Mouse (Mus musculus): ENCODE measurements around the gene Tinagl1. TPM values are rescaled to one million over a fixed set of nuclear protein-coding genes. Genes with fewer than 3 reads are reported as not detected.

The Tinagl1 gene
- total RNA-seq, 1 experiment from 2014 or later = not detected

DNA sequence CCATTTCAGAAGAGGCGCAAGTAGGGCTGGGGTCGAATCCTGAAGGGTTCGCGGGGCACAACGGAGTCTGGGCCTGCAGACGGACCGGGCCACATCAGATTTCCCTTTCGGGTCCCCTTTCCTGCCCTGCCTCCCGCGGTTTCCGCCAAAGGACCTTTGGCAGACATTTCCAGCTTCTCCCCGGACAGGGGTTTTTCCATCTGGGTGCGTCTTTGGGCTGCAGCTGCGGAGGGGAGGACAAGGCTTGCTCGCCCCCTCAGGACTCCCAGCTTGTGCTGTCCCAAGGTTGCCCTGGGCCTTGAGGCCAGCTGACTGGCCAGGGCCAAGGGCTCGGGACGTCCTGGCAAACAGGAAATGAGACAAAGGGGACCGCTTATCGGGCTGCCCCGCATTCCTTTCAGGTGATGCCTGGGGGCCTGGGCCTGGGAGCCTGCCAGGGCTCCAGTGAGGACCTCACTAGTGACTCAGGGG lies 11.5 kb downstream of the Tinagl1 start:
- no peak for ATAC-seq (replicated peaks; ENCODE audit: insufficient number of reproducible peaks, low FRiP score, low TSS enrichment, poor library complexity, severe bottlenecking)

DNA sequence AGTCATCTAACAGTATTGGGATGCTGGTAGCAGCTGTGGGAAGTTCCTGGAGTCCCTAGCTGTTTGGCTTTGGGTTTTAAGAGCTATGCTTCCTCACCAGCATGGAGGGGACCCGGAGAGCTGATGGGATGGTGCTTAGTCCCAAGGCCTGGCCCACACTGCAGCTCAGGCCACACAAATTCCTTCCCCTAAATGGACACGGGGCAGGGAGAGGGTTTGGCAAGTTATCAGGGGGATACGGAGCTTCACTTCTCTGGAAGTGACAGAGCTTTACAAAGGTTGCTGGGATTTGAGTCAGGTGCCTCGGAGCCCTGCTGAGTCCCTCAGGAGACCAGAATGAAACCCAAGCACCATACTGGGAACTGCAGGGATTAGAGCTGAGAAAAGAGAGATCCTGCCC lies 13.6 kb downstream of the Tinagl1 start:
- no peak for ATAC-seq (replicated peaks; ENCODE audit: insufficient number of reproducible peaks, low FRiP score, low TSS enrichment, poor library complexity, severe bottlenecking)

DNA sequence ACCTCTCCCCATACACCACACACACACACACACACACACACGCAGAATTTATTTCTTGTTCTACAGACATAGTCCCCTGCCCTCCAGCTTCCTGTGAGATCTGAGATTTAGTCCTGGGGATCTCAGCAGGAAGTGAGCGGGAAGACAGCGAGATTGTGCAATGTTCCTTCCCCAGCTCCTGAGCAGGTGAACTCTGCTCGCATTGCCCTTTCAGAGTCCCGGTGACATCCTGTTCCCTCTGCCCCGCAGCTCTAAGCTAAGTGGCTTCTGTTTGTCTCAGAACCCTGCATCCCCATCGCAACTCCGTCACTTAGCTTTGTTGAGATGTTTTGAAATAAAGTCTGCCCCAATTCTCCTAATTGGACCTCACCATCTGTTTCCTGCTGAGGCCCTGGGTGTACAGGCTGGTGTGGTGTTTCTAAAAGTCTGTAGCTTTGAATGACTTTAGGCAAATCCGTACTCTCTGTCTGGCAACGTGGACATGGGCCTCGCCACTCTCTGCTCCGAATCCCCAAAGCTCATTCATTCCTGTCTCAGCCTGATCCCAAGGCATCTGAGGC lies 18.0 kb downstream of the Tinagl1 start:
- ATAC-seq (replicated peaks; ENCODE audit: insufficient number of reproducible peaks, low FRiP score, low TSS enrichment, poor library complexity, severe bottlenecking) = no peak

DNA sequence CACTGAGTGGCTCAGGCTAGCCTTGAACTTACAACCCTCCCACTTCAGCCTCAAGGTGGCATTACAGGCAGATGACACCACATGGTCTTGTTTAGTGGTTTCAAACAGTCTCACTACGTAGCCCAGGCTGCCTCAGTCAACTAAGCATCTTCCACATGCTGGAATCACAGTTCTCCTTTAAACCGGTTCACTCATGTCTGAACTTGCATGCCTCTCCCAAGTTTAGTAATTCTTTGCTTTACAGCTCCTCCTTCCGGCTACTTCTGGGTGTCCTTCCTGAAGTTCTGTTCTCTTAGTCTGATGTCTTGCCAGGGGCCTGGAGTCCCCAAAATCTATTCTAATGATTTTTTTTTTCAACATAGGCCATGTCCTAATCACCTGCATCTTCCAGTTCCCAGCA lies 20.7 kb downstream of the Tinagl1 start:
- ATAC-seq (replicated peaks; ENCODE audit: insufficient number of reproducible peaks, low FRiP score, low TSS enrichment, poor library complexity, severe bottlenecking) = no peak

DNA sequence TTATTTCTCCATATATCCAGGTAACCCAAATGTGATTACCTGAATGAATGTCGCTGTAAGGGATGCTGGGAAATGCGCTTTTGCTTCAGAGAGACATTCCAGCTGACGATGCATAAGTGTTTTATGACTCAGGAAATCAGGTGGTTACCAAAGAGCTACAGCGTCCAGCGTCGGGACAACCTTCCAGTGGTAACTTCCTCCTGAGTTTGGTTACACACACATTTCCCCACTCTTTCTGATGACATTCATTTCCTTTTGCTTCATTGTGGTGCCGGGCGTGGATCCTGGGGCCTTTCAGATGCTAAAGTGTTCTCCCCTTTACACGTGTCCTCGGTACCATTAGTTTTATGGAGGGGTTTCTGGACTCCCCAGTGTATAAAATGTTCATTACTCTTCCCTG lies 26.5 kb downstream of the Tinagl1 start:
- no peak for ATAC-seq (replicated peaks; ENCODE audit: insufficient number of reproducible peaks, low FRiP score, low TSS enrichment, poor library complexity, severe bottlenecking)

GRCm38 (mm10) chr4:130141786-130142185 lies 33.1 kb downstream of the Tinagl1 start:
- no peak for ATAC-seq (replicated peaks; ENCODE audit: insufficient number of reproducible peaks, low FRiP score, low TSS enrichment, poor library complexity, severe bottlenecking)

DNA sequence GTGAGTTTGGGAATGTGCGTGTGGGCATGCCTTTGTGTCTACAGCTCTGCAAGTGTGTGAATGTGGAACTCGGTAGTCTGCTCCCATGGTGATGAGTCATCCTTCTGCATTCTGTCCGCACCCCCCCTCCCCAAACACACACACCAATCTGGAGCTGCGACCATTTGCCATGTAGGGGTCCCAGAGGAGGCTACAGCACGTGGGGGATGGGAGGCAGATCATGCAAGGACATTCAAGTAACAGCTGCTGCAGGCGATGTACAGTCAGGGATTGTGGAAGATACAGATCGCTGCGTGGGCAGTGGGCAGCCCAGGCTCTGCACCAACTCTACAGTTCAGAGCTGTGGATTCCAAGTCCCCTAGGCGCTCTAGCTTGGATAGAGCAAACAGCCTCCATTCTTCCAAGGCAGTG lies 33.9 kb downstream of the Tinagl1 start:
- ATAC-seq (replicated peaks; ENCODE audit: insufficient number of reproducible peaks, low FRiP score, low TSS enrichment, poor library complexity, severe bottlenecking) = no peak

- no peak for ATAC-seq (replicated peaks; ENCODE audit: insufficient number of reproducible peaks, low FRiP score, low TSS enrichment, poor library complexity, severe bottlenecking)
Measured at GRCm38 (mm10) chr4:130139214-130139492, 35.8 kb downstream of the Tinagl1 start, which contains the start of gene Hcrtr1. Hcrtr1 (minus strand) TSS chr4:130139359.

DNA sequence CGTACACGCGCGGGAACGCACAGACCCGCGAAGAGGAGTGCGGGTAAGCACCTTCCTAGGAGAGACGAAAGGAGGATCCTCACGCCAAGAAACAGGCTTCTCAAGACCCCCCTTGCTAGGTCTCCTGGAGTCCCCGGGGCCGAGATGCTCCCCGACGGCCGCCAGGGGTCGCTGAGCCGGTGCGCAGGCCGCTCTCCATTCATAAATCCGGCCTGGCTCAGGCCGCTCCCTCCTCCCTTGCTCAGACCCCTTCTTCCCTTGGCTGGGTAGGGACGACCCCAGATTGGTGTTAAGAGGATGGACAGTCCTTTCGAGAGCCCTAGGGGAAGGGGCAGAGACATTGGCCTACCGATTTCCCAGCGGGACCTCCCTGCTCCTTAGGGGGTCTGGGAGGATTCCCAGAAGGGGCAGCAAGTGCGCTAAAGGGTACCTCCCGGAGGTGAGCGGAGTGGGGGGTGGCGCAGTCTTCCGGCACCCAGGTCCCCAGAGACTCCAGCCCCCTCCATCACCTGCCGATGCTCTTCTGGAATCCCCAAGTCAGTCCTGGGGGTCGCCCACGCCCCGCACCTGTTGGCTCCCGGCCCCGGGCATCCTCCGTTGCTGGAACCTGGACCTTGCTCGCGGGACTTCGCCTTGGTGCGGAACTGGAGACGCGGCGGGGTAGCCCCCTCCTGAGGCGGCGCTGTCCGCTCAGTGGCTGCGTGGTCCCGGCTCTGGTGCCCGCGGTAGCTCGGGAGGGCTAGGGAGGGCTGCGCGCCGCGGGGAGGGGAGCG lies 36.3 kb downstream of the Tinagl1 start:
- no peak for ATAC-seq (replicated peaks; ENCODE audit: insufficient number of reproducible peaks, low FRiP score, low TSS enrichment, poor library complexity, severe bottlenecking)

DNA sequence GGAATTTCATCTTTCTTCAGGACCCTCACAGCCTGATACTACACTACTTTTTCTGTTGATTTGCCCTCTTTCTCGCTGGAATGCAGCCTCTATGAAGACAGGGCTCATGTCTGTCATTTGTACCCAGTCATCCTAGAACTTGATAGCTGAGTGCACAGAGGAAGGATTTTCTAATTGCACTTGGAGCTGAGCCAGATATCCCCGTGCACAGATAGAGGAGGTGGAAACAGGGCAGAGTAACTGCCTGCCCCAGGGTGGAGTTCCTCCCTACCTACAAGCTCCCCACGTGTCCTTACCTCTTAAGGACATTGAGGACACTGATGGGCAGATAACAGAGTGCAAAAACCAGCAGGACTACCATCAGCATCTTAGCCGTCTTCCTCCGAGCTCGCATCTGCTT lies 41.5 kb downstream of the Tinagl1 start:
- no peak for ATAC-seq (replicated peaks; ENCODE audit: insufficient number of reproducible peaks, low FRiP score, low TSS enrichment, poor library complexity, severe bottlenecking)

DNA sequence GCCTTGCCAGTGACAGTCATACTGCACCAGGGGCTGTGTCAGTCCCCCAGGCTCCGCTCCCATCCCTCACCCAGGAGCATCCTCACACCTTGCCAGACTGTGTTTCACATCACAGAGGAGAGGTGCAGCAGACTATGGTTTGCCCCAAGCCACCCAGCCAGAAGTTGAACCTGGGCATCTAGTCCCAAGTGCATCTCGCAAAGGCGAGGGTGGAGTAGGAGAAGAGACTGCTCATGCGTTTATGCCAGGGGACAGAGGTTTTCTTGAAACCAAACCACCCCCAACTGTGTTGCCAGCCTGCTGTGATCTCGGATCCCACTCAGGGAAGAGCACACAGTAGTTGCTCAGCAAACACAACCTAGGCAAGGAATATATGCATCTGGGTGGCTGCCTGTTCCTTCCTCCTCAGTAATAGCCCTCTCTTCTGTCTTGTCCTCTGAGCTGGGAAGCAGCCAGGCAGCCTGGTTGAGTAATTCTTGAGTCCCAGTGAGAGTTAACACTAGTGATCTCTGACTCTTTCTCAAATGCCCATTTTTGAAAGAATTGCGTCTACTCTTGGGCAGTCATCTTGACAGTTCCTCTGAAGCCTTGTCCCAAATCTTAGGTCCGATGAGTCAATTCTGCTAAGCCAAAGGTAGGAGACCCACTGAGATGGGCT lies 43.3 kb downstream of the Tinagl1 start:
- ATAC-seq (replicated peaks; ENCODE audit: insufficient number of reproducible peaks, low FRiP score, low TSS enrichment, poor library complexity, severe bottlenecking) = no peak

- no peak for ATAC-seq (replicated peaks; ENCODE audit: insufficient number of reproducible peaks, low FRiP score, low TSS enrichment, poor library complexity, severe bottlenecking)
Measured at GRCm38 (mm10) chr4:130130641-130131350, 44.1 kb downstream of the Tinagl1 start.

- no peak for ATAC-seq (replicated peaks; ENCODE audit: insufficient number of reproducible peaks, low FRiP score, low TSS enrichment, poor library complexity, severe bottlenecking)
Measured at GRCm38 (mm10) chr4:130130082-130130481, 44.8 kb downstream of the Tinagl1 start.

DNA sequence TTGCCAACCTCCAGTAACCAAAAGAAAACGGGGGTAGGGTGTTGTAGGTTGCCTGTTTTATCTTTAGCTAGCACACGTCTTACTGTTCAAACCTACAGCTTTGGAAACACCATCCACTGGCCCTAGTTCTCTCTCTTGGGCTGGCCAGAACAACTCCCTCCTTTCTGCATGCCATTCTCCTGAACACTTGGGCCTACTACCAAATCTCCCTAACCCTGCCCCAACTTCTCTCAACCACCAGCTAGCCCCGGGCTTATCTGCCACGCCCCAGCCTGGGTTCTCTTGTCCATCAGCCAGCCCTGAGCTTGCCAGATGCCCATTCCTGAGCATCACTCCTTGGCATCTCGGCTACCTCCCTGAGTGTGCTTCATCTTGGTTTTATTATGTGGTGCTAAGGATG lies 46.0 kb downstream of the Tinagl1 start:
- ATAC-seq (replicated peaks; ENCODE audit: insufficient number of reproducible peaks, low FRiP score, low TSS enrichment, poor library complexity, severe bottlenecking) = no peak

DNA sequence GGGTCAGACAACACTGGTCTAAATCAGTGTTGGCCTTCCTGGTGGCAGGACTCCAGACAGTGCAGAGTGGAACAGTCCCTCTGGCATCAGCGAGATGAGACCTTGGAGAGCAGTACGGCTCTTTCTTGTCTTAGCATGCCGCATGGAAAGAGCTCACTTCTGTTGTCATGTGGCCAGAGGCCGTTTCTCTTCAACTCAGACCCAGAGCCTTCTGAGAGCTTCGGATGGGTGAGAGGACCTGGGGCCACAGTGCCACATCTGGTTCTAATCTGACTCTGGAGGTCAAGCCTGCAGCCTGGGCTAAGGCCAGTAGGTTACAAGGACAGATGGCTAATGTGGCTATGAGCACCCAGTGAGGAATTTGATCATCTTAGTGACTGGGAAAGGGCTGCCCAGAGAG lies 49.0 kb downstream of the Tinagl1 start:
- ATAC-seq (replicated peaks; ENCODE audit: insufficient number of reproducible peaks, low FRiP score, low TSS enrichment, poor library complexity, severe bottlenecking) = no peak

DNA sequence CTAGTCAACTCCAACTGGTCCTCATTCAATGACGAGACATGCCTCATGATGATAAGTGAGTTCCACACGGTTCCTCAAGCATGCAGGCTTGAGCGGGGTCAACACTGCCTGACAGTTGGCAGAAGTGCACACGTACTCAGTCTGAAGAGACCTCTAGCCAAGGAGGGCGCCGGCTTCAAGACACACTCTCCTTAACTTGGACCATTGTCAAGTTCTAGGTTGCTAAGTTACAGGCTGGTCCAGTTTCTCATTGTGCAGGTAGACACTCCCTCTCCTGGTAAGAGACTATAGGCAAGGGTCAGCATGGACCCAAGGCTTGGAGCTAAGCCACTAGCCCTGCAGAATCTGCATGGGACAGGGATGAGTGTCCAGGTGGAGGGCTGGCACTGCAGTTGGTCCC lies 49.8 kb downstream of the Tinagl1 start:
- no peak for ATAC-seq (replicated peaks; ENCODE audit: insufficient number of reproducible peaks, low FRiP score, low TSS enrichment, poor library complexity, severe bottlenecking)

- ATAC-seq (replicated peaks; ENCODE audit: insufficient number of reproducible peaks, low FRiP score, low TSS enrichment, poor library complexity, severe bottlenecking) = no peak
Measured at GRCm38 (mm10) chr4:130124110-130124509, 50.8 kb downstream of the Tinagl1 start.

- no peak for ATAC-seq (replicated peaks; ENCODE audit: insufficient number of reproducible peaks, low FRiP score, low TSS enrichment, poor library complexity, severe bottlenecking)
Measured at GRCm38 (mm10) chr4:130123020-130123419, 51.9 kb downstream of the Tinagl1 start.

- ATAC-seq (replicated peaks; ENCODE audit: insufficient number of reproducible peaks, low FRiP score, low TSS enrichment, poor library complexity, severe bottlenecking) = no peak
Measured at GRCm38 (mm10) chr4:130121560-130121959, 53.4 kb downstream of the Tinagl1 start.

GRCm38 (mm10) chr4:130120752-130121151 lies 54.2 kb downstream of the Tinagl1 start:
- ATAC-seq (replicated peaks; ENCODE audit: insufficient number of reproducible peaks, low FRiP score, low TSS enrichment, poor library complexity, severe bottlenecking) = no peak

All from monocyte, adult 5-6 weeks (primary cell).